Mouse (Mus musculus): ENCODE results near the gene Fopnl.

Gene Fopnl

DNA sequence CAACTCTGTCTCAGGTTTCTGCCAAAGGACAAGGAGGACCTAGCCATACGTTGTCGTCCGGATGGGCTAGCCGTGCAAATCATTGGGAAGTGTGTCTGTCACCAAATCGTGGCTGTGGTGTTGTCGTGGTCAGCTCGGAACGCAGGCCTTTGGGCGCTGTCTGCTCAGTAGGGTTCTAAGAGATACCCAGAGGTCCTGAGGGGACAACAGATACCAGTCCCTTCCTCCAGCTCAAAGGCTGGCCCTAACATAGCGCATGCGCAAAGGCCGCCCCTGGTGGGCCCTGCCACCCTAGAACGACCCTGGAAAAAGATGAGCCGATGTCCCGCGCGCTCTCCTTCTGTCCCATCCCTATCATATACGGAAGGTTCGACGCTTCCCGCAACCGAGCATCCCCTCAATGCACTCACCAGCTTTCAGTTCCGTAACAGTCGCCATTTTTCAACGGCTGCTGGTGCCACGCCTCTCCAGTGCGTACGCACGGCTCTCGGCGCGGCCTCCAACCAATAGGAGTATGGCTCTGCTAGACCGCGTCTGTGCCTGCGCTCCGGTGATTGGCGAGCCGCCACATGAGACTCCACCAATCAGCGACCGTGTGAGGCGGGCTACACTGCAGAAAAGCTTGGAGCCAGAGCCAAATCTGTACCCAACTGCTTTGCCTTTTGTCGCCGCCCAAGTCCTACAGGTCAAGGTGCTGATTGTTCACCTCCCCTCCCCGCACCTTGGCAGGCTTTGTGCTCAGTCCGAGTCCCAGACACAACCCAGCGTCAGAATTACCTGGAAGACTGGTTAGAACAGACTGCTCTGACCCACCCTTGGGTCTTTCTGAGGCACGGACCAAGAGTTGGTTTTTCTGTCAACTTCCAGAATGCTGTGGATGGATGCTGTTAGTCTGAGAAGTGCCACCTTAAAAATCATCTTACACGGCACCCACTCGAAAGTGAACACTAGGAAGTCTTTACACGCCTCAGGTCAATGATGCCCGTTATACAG, at the start of gene Fopnl:
Gene Fopnl, minus strand, starts transcription at position 522 of the 993 bp plus-strand sequence.
- DNase-seq (ENCODE audit: low spot score in 2 of 2), result peak; percentile 95 to 98

DNA sequence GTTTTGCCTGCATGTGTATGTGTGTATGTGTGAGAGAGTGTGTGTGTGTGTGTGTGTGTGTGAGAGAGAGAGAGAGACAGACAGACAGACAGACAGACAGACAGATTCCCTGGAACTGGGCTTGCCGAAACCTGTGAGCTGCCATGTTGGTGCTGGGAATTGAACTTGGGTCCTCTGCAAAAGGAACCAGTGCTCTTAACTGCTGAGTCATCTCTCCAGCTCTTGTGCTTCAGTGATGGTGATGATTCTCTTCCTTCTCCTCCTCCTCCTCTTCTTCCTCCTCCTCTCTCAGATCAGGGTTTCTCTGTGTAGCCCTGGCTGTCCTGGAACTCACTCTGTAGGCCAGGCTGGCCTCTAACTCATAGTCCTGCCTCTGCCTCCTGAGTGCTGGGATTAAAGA, 48.8 kb upstream of the Fopnl start:
- no peak for DNase-seq (ENCODE audit: low spot score in 2 of 2)

DNA sequence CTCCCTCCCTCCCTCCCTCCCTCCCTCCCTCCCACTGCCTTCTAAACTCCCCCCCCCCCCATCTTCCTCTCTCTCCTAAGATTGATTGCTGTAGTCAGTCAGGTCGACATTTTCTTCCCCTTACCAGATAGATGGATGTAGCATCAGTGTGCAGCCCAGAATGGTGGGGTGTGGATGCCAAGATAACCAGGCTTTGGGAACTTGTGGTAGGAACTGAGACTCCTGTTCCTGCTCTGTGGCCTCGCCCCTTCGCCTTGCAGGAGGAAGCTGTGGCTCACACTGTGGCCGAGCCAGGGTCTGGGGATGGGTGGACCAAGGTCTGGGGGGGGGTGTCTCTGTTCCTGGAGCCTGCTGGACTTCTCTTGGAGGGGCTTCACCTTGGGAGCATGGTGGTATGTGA, 48.3 kb upstream of the Fopnl start:
- DNase-seq (ENCODE audit: low spot score in 2 of 2), result no peak

DNA sequence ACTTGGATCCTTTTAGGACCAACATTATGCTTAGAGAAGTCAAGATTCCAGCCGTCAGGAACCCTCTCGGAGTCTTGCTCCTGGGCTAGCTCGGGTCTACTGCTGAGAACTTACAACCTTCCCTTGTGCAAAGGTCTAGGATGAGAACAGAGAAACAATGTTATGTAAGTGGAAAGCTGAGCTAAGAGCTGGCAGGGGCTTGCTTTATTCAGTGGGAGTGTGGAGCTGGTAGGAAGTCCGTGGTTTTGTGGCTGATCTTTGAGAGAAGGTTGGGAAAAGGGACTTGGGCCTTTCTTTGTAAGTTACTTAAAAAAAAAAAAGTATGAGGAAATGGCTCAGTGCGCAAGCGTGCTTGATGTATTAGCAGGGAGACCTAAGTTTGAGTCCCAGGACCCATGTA, 46.9 kb upstream of the Fopnl start:
- no peak for DNase-seq (ENCODE audit: low spot score in 2 of 2)

DNA sequence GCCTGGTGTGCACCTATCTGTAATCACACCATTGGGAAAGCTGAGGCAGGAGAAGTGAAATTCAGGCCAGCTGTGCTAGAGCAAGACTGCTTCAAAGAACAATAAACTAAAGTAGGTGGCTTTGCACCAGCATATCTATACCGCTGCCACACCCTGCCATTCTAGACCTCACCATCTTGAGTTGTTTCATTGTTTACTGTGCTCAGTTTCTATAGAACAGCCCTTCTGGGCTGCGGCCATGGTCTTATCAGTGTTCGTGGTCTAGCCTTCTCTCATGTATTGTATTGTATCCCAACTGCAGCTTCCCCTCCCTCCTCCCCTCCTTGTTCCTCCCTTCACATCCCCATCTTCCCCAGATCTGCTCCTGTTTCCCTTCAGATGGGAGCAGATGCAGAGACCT, 46.3 kb upstream of the Fopnl start:
- no peak for DNase-seq (ENCODE audit: low spot score in 2 of 2)

DNA sequence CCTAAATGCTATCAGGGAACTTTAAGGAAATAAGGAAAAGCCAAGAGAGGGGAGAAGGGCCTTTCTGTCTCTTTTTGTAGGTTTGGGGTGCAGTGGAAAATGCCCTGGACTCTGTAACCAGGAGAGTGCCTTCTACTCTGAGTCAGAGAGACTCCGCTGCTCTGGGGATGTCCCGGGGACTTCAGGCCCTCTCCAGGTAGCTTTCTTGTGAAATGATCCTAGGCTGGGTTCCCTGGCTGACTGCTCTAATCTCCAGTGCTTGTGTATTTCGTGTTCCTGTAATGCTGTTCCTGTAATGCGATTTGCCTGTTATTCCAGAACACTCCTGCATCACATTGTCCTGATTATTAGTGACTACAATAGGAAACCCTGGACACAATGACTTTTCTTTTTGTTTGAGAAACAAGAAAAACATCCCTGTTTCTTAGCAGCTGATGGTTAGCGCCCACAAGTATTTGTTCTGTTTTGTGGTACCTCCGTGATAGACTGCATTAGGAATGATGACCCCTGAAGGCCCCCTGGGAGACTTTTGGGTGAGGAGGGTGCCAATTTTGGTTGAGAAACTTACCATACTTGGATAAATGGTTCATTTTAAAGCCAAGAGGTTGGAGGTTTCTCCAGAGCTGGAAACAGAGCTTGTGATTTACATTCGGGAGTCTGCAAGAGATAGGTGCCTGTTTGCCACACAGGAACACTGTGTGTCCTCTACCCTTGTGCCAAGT, 45.1 kb upstream of the Fopnl start:
- DNase-seq (ENCODE audit: low spot score in 2 of 2), result no peak

DNA sequence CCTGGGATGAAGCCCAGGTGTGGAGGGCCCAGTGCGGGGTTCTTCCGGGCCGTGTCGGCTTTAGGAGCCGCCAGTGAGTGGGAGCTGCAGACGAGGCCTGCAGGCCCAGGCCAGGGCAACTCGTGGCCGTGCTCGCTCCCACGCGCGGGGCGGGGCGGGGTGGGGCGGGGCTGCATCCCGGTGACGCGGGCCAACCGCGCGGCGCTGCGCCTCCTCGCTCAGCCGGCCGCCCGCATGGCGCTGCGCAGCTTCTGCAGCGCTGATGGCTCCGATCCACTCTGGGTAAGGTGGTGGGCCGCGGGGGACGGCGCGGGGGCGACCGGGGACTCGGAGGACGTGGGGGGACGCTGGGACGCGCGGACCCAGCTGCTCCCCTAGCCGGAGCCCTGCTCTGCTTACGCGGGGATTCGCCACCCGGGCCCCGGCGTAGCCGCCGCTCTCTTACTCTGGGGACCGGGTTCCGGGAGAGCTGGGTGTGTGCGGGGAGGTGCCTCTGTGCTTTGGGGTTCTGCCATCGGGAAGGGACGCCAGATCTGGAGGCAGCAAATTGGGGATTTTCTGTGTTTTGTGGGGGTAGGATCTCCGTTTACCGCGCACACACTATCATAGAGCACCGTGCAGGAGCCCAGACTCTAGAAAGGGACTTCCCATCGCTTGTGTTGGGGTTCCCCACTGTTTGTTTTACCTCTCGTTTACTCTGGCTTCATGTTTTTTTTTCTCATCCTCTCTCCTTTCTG, 44.3 kb upstream of the Fopnl start, which contains the start of gene Abcc1:
Gene Abcc1, plus strand, starts transcription at position 197 of the 737 bp plus-strand sequence.
- DNase-seq (ENCODE audit: low spot score in 2 of 2), result peak; percentile 55 to 79

DNA sequence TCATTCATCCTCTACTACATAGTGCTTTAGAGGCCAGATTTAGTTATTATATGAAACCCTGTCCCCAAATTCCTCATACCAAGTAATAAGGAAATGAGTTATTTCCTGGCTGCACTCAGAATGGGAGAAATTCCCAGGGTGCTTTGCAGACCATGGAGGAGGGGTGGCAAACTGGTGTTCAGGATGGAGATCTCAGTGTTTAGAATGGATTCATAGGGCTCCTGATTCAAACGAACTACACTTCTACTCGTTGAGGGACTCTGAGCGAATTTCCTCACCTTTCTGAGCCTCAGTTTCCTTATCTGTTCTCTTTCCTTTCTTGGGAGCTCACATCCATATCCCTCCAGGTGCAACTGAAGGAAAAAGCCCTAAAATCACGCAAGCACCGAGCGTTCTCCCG, 43.7 kb upstream of the Fopnl start:
- DNase-seq (ENCODE audit: low spot score in 2 of 2), result no peak

DNA sequence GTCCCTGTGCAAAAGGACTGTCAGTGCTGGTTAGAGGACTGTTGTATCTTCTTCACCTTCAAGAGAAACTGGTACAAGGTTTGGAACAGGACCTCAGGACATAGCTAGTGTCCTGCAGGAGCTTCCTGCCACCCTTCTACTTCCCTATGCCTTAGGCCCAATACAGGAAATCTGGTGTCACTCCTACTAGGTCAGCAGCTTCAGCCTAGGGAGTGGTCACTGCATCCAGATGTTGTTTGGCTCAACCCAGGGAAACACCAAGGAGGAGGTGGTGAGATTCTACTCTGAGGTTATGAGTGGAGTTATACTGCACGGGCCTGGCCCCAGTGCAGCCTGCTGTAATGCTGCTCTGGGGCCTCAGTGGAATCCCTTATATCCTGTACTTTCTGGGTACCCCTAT, 41.3 kb upstream of the Fopnl start:
- DNase-seq (ENCODE audit: low spot score in 2 of 2), result no peak

DNA sequence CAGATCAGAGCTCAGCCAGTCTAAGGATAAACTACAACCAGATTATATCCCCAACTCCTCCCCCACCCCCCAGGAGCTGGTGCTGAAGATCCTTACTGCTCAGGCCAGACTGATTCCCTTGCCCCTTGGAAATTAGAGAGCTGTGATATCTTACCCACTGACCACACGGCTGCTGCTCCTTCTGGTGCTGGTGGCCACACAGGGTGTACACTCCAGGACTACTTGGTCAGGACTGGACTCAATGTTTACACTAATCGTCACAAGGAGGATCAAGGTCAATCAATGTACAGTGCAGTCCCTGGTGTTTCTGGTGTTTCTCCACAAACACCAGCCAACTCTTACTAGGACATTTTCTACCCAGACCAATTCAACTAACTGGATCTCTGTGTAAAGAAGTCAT, 40.7 kb upstream of the Fopnl start:
- no peak for DNase-seq (ENCODE audit: low spot score in 2 of 2)

DNA sequence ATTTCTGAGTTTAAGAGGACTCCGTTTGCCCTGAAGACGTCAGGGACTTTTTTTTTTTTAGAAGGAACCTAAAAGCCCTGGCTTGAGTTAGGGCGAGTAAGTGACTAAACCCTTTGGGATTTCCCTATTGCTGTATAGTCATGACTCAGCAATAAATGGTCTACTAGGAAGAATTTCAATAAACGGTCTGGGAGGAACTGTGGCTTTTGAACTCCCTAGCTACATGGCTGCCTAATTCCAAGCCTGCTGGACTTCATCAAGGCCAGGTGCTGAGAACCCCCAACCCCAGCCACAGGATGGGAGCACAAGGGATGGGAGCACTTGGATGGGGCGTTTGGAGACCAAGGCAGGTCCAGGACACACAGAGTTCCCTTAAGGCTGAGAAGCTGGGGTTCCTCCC, 35.5 kb upstream of the Fopnl start:
- no peak for DNase-seq (ENCODE audit: low spot score in 2 of 2)

DNA sequence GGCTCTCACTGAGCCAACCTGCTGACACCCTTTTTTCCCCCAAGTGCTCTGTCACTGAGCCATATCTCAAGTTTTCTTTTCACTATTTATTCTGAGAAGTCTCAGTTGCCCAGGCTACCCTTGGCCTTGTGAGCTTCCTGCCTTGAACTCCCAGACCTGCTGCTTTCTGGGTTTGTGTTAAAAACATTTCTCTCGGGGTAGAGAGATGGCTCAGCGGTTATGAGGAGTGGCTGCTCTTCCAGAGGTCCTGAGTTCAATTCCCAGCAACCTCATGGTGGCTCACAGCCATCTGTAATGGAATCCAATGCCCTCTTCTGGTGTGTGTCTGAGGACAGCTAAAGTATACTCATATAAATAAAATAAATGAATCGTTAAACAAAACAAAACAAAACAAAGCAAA, 35.0 kb upstream of the Fopnl start:
- no peak for DNase-seq (ENCODE audit: low spot score in 2 of 2)

DNA sequence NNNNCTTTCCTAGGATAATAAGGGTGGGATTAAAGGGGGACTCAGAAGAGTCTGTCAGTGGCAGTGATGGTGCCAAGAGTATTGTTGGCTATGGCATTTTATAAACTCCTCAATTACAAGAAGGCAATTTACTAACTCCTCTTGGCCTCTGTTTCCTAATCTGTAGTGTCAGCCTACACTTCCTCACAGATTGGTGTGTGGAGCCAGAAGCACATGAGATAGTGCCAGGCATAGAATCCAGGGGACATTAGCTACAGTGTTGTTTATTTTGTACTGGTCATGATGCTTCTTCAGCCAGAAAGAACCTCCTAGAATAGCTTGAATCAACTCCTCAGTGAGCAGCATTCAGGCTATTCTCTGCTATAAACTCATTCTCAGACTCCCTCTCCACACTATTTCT, 34.4 kb upstream of the Fopnl start:
- DNase-seq (ENCODE audit: low spot score in 2 of 2), result no peak

DNA sequence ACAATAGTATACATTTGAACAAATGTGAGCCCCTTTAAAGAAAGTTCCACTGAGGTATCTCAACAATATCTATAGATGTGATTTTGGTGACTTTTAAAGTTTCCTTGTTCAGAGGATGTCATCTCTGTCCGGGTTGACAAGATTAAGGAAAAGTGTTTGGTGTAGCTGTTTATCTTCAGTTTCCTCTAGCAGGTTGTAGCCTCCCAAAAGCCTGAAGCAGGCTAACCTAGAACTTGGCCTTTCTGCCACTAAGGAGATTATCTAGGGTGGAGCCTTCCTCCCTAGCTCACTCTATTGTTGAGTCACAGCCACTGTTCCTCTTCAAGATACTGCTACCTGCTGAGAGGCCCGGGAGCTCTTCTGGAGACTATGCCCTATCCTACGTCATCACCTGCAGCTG, 27.8 kb upstream of the Fopnl start:
- no peak for DNase-seq (ENCODE audit: low spot score in 2 of 2)

DNA sequence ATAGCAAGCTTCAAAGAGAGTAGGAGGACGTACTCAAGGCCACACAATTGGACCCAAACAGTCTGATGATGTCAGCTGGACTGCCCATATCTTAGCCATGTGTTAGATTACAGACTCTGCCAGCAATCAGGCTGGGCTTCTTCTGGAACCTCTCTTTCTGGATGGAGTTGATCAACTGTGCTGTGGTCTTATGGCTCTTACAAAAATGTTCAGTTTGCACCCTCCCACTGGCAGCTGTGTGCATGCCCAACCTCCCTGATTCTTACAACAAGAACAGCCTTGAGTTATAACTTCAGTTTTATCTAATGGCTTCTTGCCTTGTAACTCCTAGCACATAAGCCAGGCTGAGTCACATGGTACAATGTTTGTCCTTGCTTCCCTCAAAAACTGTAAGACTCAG, 11.0 kb upstream of the Fopnl start:
- no peak for DNase-seq (ENCODE audit: low spot score in 2 of 2)

DNA sequence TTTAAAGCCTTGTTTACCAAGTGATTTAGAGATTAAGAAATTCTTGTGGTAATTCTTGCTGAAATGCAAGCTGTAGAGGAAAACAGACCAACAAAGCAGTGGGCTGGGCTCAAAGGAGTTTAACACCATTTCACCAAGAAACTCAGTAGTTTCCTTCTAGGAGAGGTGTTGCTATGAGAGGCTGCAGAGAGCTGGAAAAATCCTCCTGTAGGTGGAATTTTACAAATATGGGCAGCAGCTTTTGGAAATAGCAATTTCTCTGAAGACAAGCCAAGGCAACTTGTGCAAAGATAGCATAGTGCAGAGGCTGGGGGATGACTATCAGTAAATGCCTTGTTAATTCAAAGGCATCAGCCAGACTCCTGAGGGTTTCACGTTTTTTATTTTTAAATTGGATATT, 3.3 kb upstream of the Fopnl start:
- DNase-seq (ENCODE audit: low spot score in 2 of 2), result no peak

DNA sequence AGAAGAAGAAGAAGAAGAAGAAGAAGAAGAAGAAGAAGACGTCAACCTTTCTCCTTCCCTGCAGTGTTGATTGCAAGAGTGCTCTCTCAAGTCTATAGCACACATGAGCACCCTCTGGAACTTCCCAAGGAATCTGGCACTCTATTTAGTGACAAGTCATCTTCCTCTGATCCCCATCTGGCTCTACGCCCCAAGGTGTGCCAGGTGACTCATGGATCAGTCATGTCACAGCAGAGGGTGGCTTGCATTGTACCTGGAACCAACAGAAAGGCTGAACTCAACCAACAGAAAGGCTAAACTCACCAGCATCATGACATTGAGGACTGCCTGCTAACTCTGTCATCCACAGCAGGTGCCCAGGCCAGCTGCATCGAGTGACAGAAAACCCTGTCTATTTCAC, 2.5 kb upstream of the Fopnl start:
- no peak for DNase-seq (ENCODE audit: low spot score in 2 of 2)

DNA sequence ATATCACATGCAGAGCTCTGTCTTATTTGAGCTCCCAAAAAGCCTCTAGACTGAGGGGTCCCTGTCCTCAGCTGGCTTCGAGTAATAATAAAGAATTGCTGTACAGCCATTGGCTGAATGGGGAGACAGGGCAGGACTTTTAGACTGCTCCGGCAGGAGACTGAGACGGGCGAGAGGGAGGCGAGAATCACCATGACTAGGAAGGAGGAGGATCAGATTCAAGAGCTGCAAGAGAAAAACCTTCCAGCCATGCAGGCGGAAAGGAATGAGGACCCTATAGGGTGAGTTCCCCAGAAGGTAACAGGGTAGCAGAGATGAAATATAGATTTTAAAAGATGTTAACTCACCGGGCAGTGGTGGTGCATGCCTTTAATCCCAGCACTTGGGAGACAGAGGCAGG, 4.3 kb downstream of the Fopnl start:
- no peak for DNase-seq (ENCODE audit: low spot score in 2 of 2)

DNA sequence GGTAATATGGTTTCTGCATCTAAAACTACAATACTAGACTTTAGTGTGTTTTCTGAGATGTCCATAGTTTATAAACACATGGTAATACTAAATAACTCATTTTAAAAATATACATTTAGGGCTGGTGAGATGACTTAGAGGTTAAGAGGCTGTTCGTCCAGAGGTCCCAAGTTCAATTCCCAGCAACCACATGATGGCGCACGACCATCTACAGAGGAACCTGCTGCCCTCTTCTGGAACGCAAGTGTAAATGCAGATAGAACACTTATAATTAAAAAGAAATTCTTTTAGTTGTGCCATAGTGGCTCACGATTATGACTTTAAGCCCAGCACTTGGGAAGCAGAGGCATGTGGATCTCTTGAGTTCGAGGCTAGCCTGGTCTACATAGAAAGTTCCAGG, 5.8 kb downstream of the Fopnl start:
- no peak for DNase-seq (ENCODE audit: low spot score in 2 of 2)

DNA sequence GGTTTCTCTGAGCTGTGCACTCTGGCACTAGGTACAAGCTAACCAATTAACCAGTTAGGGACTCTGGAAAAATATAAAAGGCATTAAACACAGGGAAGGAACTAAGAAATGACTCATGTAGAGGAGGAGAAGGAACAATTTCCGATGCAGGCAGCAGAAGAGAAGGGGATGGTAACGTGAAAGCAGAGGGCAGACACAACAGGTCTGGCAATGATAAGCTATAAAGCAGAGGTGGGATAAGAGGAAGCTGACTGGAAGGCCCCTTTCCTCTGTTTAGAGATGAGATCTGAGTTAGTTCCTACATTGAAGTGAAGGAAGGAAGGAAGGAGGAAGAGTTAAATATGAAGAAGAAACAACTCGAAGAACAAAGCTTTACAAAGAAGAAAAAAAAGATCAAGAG, 7.4 kb downstream of the Fopnl start:
- no peak for DNase-seq (ENCODE audit: low spot score in 2 of 2)

DNA sequence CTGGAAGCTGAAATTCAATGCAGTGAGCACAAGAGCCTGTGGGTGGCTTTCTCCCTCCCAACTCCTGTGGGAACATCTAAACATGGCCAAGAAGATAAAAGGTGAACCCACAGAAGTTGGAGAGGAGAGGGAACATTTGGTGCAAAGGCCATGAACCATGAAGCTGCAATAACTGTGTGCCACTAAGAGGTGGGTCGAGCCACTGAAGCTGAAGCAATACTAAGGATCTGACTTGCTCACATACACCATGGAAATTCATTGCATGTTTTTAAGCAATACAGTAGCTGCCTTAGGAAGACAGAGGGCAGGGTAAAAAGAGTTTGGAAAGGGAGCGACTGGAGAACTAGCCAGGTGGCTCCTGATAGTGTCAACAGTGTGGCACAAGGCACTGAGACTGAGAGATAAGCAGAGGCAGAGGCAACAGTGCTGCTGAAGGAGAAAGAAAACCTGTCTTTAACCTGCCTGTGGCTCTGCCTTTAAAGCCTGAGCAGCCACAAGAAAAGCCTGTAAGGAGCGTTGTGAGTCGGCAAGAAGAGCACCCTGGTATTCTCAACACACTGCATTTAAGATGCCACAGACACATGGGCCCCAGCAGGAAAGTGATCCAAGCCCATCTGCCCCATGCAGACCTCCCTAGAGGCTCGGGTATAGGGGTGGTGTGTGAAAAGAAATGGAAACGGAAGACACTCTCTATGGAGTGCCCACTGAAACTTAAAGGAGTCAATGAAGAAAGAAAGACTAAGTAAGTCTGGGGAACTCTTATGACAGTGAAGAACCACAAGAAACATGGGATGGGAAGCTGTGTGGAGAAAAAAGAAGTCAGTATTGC, 8.7 kb downstream of the Fopnl start:
- no peak for DNase-seq (ENCODE audit: low spot score in 2 of 2)
